Mouse (Mus musculus): ENCODE results near the gene Fmnl2.

DNA sequence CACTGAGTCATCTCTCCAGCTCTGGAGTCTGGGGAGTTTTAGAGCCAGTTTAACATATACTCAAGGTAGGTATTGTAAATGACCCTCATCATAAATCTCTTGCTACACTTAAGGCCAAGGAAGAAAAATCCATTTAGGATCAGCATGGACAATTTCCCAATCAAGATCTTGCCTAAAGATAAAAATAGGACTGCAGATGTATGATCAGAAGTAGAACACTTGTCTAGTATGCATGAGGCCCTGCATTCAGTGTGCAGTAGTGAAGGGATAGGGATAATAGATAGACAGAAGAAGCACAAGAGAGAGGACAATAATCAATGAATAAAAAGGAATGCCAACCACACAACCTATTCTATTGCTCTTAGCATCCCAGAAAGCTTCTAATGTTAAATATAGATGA lies 322.2 kb downstream of the Fmnl2 start:
- TF ChIP-seq POLR2A (IDR thresholded peaks at IDR 0.05; ENCODE audit: control insufficient read depth, low read depth, low read length): no peak
- TF ChIP-seq CTCF (IDR thresholded peaks at IDR 0.05; ENCODE audit: control insufficient read depth, insufficient read depth, insufficient replicate concordance, low read depth, low read length): no peak

Measured in testis, adult 2 months (tissue).